Mouse (Mus musculus): ENCODE data around the gene Tmem256.

GRCm38 (mm10) chr11:69806378-69806777 lies 31.9 kb upstream of the Tmem256 start:
- TF ChIP-seq CTCF (IDR thresholded peaks at IDR 0.05; ENCODE audit: borderline replicate concordance, insufficient read depth, low read length) (no peak), POLR2A (IDR thresholded peaks at IDR 0.05; ENCODE audit: low read depth, low read length) (no peak)

All from embryonic fibroblast, embryonic 13.5 days (primary cell).